Mouse (Mus musculus) brown adipose tissue, adult 24 weeks (tissue): ENCODE measurements around the gene Cenpx. TPM values are rescaled to one million over a fixed set of nuclear protein-coding genes. Genes with fewer than 3 reads are reported as not detected.
"Not testable (repeated sequence)": the region's sequence is repeated elsewhere in the genome, so short reads cannot be mapped to it uniquely, and the experiment has no call there.

ENCODE experiments used
- H3K27ac ChIP-seq: fragments of 200-500 bp; replicated peaks from 2 replicates; pipeline ENCODE4 v1.5.1; 2012; ENCODE audit warnings: low read depth, mild to moderate bottlenecking, low read length
- H3K4me1 ChIP-seq: fragments of 200-500 bp; 2 replicates; pipeline ENCODE4 v1.6.1; 2012; ENCODE audit warnings: low read length, mixed read lengths; ENCODE audit not compliant: control insufficient read depth, insufficient read depth, insufficient read length
- H3K4me3 ChIP-seq: fragments of 200-500 bp; 2 replicates; pipeline ENCODE4 v1.5.1; 2012; ENCODE audit warnings: low read depth, mild to moderate bottlenecking, low read length, moderate library complexity; ENCODE audit not compliant: insufficient read depth
- polyA plus RNA-seq: library from polyadenylated mRNA; stranded (reverse); fragments of >200 nt; gene quantifications from 2 replicates; pipeline ENCODE4 v1.2.4, GENCODE M21; 2012; ENCODE audit not compliant: missing spikeins, insufficient read depth, insufficient read length

The Cenpx gene
- polyA plus RNA-seq, result 66.6 and 68.4 TPM in 2 replicates

GRCm38 (mm10) chr11:120713580-120714518, at the start of gene Cenpx, which contains the start of gene Lrrc45:
Cenpx (minus strand) TSS chr11:120713738.
Lrrc45 (plus strand) TSS chr11:120713925.
- H3K4me3 ChIP-seq, result peak within 1 kb of the TSS; percentile 72
- no peak within 1 kb of the TSS for H3K27ac ChIP-seq
- peaks cover 6% of the 10 kb centered on the region; the same call in 1 of the 2 replicates for H3K4me1 ChIP-seq

GRCm38 (mm10) chr11:120762672-120763041, 49.1 kb upstream of the Cenpx start, which contains the start of gene Hmga1b:
Hmga1b (plus strand) TSS chr11:120762794.
- H3K4me3 ChIP-seq, H3K4me1 ChIP-seq, H3K27ac ChIP-seq: not testable (repeated sequence)

- Histone ChIP-seq H3K4me3 (no peak overlapping the region), H3K27ac (no peak overlapping the region), H3K4me1 (no peaks in the 10 kb centered on the region)
Observed at GRCm38 (mm10) chr11:120761811-120762671, 48.5 kb upstream of the Cenpx start.

GRCm38 (mm10) chr11:120760236-120760635, 46.7 kb upstream of the Cenpx start:
- Histone ChIP-seq H3K4me3 (no peak overlapping the region), H3K27ac (no peak overlapping the region), H3K4me1 (no peaks in the 10 kb centered on the region)

GRCm38 (mm10) chr11:120751606-120752005, 38.1 kb upstream of the Cenpx start:
- H3K27ac ChIP-seq, result no peak overlapping the region
- peaks cover 5% of the 10 kb centered on the region; the same call in 1 of the 2 replicates for H3K4me1 ChIP-seq
- no peak overlapping the region for H3K4me3 ChIP-seq

- Histone ChIP-seq H3K4me3 (no peak overlapping the region), H3K4me1 (peaks cover 5% of the 10 kb centered on the region; the same call in 1 of the 2 replicates)
Observed at GRCm38 (mm10) chr11:120749430-120749829, 35.9 kb upstream of the Cenpx start.

GRCm38 (mm10) chr11:120747974-120748373, 34.4 kb upstream of the Cenpx start:
- Histone ChIP-seq H3K4me1 (peaks cover 5% of the 10 kb centered on the region; the same call in 1 of the 2 replicates), H3K4me3 (no peak overlapping the region), H3K27ac (peak overlapping the region; percentile 82)

More at GRCm38 (mm10) chr11:120749430-120749829, 35.9 kb upstream of the Cenpx start:
- H3K27ac ChIP-seq, result no peak overlapping the region

DNA sequence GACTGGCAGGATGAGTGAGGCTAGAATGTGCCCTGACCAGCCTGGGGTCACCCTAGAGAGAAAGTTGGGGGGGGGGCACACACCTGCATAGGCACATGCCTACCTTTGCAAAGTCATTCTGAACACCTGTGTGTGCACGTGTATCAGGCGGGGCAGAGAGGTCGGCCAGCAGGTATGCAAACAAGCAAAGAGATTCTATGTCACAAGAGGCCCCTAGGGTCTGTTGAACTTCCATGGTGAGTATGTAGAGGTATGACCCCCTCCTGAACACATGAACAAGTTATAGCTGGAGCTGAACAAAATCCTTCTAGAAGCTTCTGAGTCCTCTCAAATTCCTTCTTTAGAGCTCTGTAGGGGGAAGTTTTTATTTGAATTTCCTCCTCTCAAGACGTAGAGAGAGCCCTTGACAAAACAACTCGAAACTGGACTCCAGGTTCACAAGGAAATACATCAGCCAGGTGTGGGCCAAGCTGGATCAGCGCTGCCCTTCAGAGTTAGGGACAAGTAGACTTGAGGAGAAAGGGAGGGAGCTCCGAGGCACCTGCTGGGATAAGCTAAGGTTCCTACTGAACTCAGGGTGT, 30.7 kb upstream of the Cenpx start:
- Histone ChIP-seq H3K27ac (no peak overlapping the region), H3K4me3 (no peak overlapping the region), H3K4me1 (peaks cover 5% of the 10 kb centered on the region; the same call in 1 of the 2 replicates)

- H3K27ac ChIP-seq, result no peak overlapping the region
- H3K4me3 ChIP-seq, result no peak overlapping the region
- H3K4me1 ChIP-seq, result no peaks in the 10 kb centered on the region
Observed at GRCm38 (mm10) chr11:120740981-120741380, 27.4 kb upstream of the Cenpx start.

DNA sequence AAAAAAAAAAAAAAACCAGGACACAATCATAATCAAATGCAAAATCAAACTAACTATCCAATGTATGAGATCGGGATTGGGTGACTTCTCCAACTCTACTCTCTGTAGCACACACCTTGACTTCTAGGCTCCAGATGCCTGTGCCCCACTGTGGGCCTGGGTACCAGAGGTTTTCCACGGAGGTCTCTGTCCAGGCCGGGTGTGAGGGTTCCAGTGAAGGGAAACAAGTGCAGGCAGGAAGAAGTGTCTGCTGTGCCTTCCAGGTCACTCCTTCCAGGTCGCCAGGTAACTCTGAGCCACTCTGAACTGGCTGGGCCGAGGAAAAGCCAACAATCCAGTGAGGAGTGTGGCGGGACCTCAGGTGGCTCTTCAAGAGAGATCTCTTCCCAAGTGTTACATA, 22.9 kb upstream of the Cenpx start:
- Histone ChIP-seq H3K4me1 (peaks cover 12% of the 10 kb centered on the region), H3K4me3 (no peak overlapping the region), H3K27ac (no peak overlapping the region)

GRCm38 (mm10) chr11:120733521-120733920, 20.0 kb upstream of the Cenpx start:
- Histone ChIP-seq H3K4me3 (no peak overlapping the region), H3K27ac (no peak overlapping the region), H3K4me1 (peaks cover 16% of the 10 kb centered on the region)

DNA sequence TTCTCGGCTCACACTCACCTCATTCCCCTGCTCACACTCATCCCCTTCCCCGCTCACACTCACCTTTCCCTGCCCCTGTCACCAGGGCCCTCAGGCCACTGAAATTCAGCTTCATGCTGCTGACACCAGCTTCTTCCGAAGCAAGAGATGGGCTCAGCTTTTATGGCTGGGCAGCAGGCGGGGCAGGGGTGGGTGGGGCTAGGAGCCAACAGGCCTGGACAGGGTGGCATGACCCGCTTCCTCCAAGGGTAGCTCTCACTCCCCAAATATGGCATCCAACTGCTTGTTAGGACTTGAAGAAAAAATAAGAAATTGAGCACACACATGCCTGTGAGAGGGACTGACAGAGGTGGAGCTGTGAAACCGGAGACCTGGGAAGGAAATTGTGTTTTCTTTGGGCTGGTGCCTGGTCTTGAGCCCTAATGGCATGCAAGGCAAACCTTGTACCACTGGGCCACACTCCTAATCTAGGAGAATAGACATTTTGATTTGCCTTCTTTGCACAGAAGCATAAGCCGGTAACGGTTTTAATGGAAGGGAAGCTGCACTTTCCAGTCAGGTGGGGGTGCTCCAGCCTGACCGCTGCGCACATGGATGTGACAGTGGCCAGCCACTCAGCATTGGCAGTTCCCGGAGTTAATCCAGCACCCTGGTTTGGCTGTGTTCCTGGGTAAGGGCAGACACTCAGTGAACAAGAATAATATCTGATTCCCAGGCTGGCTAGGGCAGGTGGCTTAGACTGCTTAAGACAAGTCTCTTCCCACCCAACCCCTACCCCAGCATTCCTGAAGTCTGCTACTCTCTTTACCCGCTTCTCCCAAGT, 18.5 kb upstream of the Cenpx start, which contains the start of gene Cbr2:
Gene Cbr2, minus strand, starts transcription at position 257 of the 823 bp plus-strand sequence.
- H3K4me1 ChIP-seq, result peaks cover 16% of the 10 kb centered on the region
- peak within 1 kb of the TSS; percentile 34 for H3K4me3 ChIP-seq
- peak within 1 kb of the TSS; percentile 44 for H3K27ac ChIP-seq

DNA sequence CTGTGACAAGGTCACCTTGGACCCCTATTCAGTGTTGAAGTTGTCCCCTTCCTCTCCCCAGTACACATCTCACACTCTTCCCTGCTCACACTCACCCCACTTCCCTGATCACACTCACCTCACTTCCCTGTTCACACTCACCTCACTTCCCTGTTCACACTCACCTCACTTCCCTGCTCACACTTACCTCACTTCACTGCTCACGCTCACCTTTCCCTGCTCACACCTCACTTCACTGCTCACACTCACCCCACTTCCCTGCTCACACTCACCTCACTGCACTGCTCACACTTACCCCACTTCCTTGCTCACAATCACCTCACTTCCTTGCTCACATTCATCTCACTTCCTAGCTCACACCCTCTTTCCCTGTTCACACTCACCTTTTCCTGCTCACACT, 17.9 kb upstream of the Cenpx start:
- Histone ChIP-seq H3K27ac (peak overlapping the region; percentile 44), H3K4me1 (peaks cover 16% of the 10 kb centered on the region), H3K4me3 (peak overlapping the region; percentile 34)

DNA sequence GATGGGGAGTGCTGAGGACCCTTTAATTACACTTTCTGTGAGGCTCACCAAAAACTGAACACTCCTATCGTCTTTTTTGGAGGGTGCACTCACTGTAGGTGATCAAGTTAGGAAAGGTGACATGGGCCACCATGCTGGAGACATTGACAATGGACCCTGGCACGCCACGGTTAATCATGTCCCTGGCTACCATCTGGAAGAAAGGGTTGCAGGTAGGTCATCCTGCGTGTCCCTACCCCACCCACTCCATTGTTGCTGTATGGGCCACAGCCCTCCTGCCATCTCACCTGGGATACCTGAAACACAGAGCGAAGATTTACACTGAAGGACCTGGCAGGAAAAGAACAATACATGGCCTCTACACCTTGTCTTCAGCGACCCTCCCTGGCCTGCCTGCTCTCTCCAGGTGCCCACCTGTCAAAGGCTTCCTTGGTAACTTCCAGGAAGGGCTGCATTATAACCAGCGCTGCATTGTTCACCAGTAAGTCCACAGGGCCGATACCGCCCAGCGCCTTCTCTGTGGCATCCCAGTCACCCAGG, 16.9 kb upstream of the Cenpx start:
- Histone ChIP-seq H3K4me1 (peaks cover 16% of the 10 kb centered on the region), H3K4me3 (no peak overlapping the region), H3K27ac (no peak overlapping the region)
